Mouse (Mus musculus) cerebellum, adult 11 months (tissue): ENCODE data around the gene Neu2.

Experiments used
- DNase-seq: peaks from one replicate; pipeline ENCODE4 v3.0.0; 2022

Gene Neu2

GRCm38 (mm10) chr1:87620693-87621092 lies 111.0 kb downstream of the Neu2 start:
- no peak for DNase-seq

- no peak for DNase-seq
Observed at GRCm38 (mm10) chr1:87621146-87621857, 111.6 kb downstream of the Neu2 start.

GRCm38 (mm10) chr1:87621858-87622279 lies 112.2 kb downstream of the Neu2 start:
- DNase-seq = no peak

- no peak for DNase-seq
Observed at GRCm38 (mm10) chr1:87623977-87624666, 114.4 kb downstream of the Neu2 start.

- DNase-seq = no peak
Observed at GRCm38 (mm10) chr1:87624826-87625225, 115.1 kb downstream of the Neu2 start.

- no peak for DNase-seq
Observed at GRCm38 (mm10) chr1:87625254-87626025, 115.8 kb downstream of the Neu2 start.

GRCm38 (mm10) chr1:87626344-87626743 lies 116.7 kb downstream of the Neu2 start:
- DNase-seq = no peak

GRCm38 (mm10) chr1:87628085-87628484 lies 118.4 kb downstream of the Neu2 start:
- no peak for DNase-seq

- no peak for DNase-seq
Observed at GRCm38 (mm10) chr1:87631584-87631983, 121.9 kb downstream of the Neu2 start.

- DNase-seq = no peak
Observed at GRCm38 (mm10) chr1:87632163-87632562, 122.5 kb downstream of the Neu2 start.

GRCm38 (mm10) chr1:87636716-87637117 lies 127.0 kb downstream of the Neu2 start:
- no peak for DNase-seq

- DNase-seq = no peak
Observed at GRCm38 (mm10) chr1:87637121-87637877, 127.6 kb downstream of the Neu2 start.

- no peak for DNase-seq
Observed at GRCm38 (mm10) chr1:87637878-87638600, 128.3 kb downstream of the Neu2 start.

- DNase-seq = no peak
Observed at GRCm38 (mm10) chr1:87639724-87640123, 130.0 kb downstream of the Neu2 start.

GRCm38 (mm10) chr1:87640165-87640661 lies 130.5 kb downstream of the Neu2 start:
- DNase-seq = no peak

GRCm38 (mm10) chr1:87643016-87643415 lies 133.3 kb downstream of the Neu2 start:
- no peak for DNase-seq

- DNase-seq = no peak
Observed at GRCm38 (mm10) chr1:87645041-87645440, 135.4 kb downstream of the Neu2 start.

GRCm38 (mm10) chr1:87645748-87646147 lies 136.1 kb downstream of the Neu2 start:
- no peak for DNase-seq
